Mouse (Mus musculus) liver, embryonic 14.5 days (tissue): ENCODE measurements at regions not wholly inside any gene's neighbourhood (a gene's known extent, or its start where the extent isn't known, plus 50 kb on each side); places are given as distances from the start of the nearest gene placed in this dataset.

Source experiments
- CTCF ChIP-seq: IDR thresholded peaks from 2 replicates; pipeline ENCODE4 v1.5.1; 2016; ENCODE audit warnings: antibody characterized with exemption, low read depth, control low read depth
- EP300 ChIP-seq: IDR thresholded peaks from 2 replicates; pipeline ENCODE4 v1.6.1; 2016; ENCODE audit warnings: antibody characterized with exemption, low read depth

DNA sequence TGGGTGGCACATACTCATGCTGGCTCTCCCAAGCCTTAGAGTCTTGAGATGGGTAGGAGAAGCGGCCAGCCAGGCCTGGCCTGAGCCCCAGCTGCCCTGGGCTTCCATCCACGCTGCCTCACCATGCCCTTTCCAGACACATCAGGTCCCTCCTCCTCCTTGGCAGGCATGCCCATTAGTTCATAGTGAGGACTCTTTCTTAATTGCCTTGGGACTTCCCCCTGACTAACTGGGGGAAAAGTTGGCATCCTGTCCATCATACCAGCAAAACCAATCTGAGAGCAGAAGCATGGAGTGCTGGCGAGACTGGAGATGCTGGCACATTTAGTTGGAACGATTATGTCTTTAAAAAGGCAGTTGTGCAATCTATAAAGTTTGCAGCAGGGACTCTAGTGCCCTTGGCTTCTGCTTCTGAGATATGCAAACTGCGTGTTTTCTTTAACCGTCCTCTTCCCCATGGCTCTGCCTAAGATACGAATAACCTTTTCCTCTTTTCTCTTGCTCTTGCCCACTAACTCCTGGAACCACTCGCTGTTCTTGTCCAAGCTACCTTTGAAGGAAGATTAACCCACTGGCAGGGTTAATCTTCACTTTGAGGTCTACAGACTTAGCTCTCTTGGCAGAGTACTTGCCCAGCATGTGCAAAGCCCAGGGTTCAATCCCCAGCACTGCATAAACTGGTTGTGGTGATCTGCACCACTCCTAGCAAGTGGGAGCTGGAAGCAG, 62.2 kb upstream of the Tle3 start:
- TF ChIP-seq CTCF (no peak), EP300 (no peak)
